Mouse (Mus musculus) heart, postnatal 25 days (tissue): ENCODE data around the gene Gpr88. TPM values are rescaled to one million over a fixed set of nuclear protein-coding genes. Genes with fewer than 3 reads are reported as not detected.
"Not testable (repeated sequence)": the region's sequence is repeated elsewhere in the genome, so short reads cannot be mapped to it uniquely, and the experiment has no call there.

Experiments used
- DNase-seq: peaks from one replicate; pipeline ENCODE4 v3.0.0; 2022; ENCODE audit warnings: low spot score
- intact Hi-C: fragments of 180-260 bp; cut with DNase I; formaldehyde crosslinking; loops from one replicate; pipeline ENCODE4 v1.15.1; 2025
- total RNA-seq, 2 experiments: library from RNA; stranded (reverse); gene quantifications; 2 replicates each; pipeline ENCODE4 v1.2.3; 2021

Gene Gpr88
- total RNA-seq, 2 experiments from 2014 or later: 0.75 TPM; not detected in 1

DNA sequence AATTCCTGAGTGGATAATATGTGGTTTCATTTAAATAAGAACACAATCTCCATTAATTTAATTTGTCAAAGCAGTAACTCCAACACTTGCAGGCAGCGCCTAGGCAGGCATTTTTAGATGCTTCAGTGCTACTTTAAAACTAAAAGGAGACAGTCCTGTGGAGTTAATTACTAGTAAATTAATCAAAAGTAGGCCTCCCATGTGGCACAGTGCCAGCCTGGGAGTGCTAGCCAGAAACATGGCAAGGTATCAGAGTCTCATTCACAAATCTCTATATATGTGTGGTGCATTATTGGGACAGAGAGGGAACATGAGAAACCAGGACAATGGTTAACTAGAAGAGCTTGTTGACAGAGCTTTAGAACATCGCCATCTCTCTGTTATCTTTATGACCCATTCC is 4.3 kb downstream of the Gpr88 start:
- intact Hi-C loops: no loop called here
- DNase-seq: no peak

DNA sequence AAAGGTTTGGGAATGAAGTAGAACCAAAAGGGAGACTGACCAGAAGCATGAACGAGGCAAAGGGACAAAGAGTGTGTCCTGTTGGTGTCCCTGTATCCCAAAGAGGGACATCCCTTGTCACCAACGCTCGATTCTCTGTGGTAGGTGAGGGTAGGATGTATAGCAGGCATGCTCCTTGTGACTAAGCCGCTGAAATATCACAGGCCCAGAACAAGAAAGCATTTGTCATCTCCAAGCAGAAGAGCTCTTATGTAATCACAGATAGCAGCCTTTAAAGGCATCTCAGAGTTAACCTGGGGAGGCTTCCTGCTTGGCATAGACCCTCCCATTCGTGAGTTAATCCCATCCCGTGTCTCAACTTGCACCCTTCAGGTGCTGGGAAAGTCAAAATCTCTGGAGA is 8.8 kb downstream of the Gpr88 start:
- DNase-seq: no peak
- intact Hi-C loops: no loop called here

DNA sequence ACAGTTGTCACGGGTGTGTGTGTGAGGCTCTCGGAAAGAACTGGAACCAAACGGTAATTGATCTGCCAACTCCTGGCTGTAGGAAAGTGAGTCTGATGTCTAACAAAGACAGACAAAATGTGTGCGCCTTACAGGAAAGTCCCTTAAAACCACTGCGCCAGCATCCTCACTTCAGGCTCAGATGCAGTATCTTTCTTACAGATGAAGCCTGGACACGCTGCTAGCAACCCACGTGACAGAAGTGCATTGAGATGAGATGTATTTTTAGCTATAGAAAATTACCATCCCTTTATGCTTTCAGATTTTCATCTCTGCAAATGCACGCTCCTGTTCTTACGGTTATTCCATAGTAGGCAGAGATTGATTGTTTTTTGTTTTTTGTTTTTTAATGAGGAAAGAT is 10.6 kb downstream of the Gpr88 start:
- DNase-seq: no peak
- intact Hi-C loops: no loop called here

DNA sequence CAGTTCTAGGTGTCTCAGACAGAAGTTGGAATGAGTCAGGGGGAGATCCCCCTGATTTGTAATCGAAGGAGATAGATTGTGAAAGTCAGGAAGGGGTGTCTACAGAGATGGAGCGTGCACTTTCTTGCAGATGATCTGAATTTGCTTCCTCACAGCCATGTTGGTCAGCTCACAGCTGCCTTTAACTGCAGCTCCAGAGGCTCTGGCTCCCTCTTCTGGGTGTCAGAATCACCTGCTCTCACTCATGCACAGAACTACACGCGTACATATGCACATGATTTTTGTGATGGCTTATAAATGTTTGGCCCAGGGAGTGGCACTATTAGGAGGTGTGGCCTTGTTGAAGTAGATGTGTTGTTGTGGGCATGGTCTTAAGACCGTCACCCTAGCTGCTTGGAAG is 15.8 kb downstream of the Gpr88 start:
- no peak for DNase-seq
- intact Hi-C loops: no loop called here

DNA sequence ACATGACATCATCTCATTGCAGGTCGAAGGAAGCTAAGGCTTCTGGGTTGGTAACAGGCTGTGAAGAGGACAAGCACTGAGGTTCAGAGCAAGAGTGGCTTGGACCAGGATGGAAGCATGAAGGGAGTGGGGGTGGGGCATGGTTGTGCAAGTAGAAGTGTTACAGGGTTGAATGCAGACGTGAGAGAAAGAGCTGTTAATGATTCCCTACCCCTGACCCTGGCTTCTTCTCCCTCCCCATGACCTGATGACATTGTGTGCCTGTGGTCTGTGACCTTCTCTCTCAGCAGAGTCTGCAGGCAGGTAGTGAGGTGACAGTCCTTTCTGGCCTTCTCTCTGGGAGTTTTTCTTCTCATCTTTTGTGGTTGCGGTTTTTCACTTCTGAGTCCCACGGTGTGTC is 16.4 kb downstream of the Gpr88 start:
- intact Hi-C loops: no loop called here
- DNase-seq: no peak

DNA sequence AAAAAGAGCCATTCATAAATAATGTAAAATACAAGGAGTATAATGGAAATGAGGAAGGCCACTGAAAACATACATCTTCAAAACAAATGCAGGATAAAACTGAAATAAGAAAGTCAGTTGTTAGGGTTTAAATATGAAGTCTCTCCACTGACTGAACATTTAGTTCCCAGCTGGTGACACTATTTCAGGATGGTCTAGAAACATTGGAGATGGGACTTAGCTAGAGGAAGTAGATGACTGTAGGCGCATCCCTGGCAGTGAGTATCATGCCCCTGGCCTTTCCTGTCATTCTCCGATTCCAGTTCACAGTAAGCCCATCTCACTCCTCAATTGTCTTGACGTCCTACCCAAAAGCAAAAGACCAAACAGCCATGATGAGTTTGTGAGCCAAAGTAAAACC is 19.8 kb downstream of the Gpr88 start:
- intact Hi-C loops: no loop called here
- no peak for DNase-seq

DNA sequence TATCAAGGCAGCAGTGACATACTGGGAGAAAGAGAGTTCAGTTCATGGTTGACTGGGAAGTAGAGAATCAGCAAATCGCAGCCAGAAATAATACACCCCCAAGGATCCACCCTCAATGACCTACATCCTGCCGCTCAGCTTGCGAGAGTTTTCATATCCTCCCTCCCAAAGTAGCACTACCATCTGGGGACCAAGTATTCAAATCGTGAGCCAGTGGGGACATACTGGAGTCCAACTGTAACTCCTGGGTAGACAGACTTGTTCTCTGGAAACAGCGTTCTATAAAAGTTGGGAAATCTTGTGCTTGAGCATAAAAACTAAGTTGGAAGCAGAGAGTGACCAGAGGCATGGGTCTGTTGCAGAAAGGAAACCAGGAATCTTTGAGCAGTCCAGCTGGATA is 20.5 kb downstream of the Gpr88 start:
- no peak for DNase-seq
- intact Hi-C loops: no loop called here

DNA sequence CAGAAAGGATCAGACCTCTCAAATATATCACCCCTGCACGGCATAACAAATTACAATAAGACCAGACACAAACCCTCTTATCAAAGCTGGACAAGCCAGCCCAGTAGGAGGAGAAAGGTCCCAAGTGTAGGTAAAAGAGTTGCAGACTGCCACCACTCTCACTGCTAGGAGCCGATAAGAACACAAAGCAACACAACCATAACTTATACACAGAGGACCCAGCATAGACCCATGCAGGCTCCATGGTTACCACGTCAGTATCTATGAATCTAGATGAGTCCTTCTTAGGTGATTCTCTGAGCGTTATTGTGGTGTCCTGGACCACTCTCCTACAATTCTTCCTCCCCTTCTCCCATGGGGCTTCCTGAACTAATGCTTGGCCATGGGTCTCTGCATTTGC is 24.0 kb downstream of the Gpr88 start:
- intact Hi-C loops: no loop called here
- no peak for DNase-seq

DNA sequence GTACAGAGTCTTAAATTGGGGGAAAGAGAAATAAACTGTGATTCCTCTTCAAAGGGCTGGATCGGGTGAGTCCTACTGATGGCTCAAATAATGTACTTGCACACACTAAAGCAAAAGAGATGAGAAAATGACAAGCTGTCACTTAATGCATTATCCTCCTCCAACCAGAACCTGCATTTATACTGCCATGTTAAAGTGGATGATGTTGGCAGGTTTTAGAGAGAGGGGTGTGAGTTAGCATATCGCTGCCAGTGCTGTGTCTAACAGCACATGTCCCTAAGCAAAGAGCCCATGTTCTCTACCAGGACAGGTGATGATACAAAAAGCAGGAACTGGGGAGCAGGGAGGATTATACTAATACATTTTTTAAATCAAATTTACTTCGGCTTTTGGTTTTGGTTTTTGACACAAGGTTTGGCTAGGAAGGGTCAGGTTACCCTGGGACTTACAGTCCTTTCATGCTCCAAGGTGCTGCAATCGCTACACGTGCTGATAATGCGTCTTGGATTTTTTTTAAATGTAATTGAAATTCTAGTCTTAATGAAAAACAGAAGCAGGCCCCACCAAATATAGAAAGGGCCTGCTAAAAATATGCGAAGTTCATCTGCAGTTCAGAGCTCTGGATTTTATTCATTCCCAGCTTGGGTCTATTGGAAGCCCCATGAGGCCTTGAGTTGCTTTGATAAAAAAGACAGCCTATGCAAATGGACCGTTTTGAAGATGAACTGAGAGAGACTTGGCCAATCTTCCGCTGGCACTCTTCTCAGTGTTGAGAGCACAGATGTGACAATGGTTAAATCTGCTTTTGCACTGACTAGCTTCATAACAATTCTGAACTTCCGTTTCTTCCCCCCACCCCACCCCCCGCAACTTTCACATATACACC is 24.7 kb downstream of the Gpr88 start:
- no peak for DNase-seq
- intact Hi-C loops: no loop called here

DNA sequence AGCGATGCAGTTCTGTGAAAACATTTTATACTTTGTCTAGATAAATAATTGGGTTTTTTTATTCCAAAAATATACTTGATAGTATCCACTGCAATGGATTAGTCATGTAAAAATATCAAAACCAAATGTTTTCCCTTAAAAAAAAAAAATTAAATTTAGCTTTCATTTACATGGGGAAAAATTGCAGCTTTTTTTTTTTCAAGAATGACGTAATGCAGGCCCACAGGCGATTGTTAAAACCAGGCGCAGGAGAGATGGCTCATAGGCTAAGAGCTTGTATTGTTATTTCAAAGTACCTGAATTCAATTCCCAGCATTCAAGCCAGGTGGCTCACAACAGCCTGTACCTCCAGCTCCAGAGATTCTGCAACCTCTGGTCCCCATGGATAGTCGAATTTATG is 25.9 kb downstream of the Gpr88 start:
- no peak for DNase-seq
- intact Hi-C loops: no loop called here

DNA sequence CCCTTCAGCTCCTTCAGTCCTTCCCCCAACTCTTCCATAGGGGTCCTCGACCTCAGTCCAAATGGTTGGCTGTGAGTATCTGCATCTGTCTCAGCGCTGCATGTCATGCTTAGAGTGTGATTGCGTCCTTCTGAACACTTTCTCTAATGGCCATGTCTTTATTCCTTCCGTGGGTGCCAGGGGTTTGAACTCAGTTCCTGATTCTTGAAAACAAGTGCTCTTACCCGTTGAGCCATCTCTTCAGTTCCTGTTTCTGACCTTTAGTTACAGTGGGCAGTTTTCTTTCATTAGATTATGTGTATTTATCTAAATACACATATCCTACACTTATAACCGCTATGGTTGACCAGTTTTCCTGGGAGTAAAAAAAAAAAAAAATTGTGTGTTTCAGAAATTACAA is 26.4 kb downstream of the Gpr88 start:
- intact Hi-C loops: no loop called here
- no peak for DNase-seq

DNA sequence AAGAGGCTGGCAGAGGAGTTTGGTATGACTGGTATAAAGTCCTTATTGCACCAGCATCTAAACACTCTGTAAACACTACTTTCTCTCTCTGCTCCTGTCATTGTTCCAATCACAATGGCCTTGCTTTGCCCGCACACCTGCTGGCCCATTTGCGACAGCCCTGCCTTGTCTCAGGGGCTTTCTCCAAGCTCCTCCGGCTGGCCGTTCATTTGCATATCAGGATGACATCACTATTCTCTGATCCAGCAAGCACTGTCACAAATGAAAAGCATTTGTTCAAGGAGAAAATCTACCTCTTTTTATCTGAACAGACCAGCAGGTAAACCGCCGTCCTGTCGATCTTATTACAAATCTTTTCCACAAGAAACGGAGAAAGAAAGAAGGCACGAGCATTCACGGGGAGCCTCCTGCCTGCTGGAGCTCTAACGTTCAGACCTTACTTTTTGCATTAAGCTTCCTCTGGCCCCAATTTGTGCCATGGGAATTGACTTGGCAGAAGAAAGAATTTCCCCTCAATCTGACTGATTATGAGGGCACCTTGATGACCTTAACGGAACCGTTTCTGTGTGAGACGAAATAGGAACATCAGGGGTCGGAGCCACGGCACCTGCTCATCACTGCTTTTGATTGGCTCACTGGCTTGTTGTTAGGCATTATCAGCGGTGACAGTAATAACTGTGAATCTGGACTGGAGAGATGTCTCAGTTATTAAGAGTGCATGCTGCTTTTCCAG is 30.6 kb downstream of the Gpr88 start:
- intact Hi-C loops: no loop called here

DNA sequence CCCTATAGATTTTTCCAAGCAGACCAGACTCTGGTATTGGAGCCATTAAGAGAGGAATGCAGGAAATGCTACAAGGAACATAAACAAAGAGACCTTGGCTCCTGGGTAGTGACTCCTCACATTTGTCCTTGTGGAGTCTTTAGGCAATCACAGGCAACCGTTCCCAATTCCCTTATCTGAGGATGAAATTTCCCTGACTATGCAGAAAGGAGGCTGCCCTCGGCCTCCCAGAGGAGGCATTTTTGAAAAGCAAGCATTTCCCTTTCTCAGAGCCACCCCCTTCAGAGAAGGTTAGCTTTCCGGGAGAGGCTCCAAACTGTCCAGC is 31.7 kb downstream of the Gpr88 start:
- DNase-seq: no peak
- intact Hi-C loops: no loop called here

More for the DNA sequence above, 30.6 kb downstream of the Gpr88 start:
- no peak for DNase-seq

DNA sequence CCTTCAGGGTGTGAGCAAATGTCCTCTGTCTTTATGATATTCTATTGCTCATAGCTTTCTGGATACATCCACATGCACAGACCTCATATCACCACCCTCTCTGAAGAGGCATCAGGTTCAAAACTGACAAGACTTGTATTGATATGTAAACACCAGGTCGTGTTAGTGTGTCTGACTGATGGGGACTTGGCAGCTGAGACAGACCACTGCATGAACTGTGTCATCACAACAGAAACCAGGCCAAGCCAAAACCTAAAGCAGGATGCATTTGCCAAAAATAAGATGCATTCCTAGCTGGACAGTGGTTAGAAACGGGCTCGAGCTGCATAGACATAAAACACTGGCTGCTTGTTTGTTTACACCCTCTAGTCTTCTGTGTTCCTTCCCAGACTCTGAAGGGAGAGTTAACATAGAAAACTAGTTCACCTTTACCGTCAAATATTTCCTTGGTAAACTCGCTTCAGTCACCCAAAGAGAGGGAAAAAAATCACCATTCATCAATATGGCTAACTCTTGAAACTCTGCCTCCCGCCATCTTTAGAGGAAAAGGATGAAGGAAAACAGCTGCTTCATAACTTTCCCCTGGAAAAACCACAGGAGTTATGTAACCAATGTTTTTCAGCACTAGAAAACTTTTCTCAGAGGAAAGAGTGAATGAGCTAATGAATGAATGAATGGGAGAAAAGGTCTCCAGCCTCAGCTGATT is 32.2 kb downstream of the Gpr88 start:
- intact Hi-C loops: no loop called here
- DNase-seq: no peak

DNA sequence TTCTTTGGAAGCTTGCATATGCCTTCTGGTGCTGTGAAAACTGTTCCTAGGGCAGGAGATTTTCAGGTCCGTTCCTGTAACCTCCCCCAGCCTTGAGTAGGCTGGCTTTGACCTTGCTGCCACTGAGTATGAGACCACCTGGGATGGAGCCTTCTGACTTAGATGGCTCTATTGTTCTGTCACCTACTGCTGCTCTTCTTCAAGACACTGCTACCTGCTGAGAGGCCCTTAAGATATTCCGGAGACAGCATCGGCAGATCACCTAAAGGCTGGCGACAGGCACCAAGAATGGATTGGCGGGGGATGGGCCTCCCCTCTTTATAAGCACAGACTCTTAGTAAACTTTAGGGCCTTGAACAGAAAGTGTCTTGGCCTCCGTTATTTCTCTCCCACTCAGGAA is 35.9 kb downstream of the Gpr88 start:
- intact Hi-C loops, DNase-seq: not testable (repeated sequence)

DNA sequence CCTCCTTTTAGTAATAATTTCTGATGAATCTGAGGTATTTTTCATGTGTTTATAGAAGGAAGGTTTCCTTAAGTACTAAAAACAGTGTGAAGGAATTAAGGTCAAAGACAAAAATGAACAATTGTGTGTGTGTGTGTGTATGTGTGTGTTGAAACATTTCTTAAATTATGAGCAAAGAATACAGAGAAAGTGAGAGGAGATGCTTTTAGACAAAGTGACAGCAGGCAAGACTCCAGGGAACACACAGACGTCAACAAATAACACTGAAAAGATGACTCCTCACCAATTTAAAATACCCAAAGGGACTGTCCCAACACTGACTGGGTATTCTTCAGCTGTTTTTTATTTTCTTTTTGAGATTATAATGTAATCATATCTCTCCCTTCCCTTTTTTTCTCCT is 37.0 kb downstream of the Gpr88 start:
- intact Hi-C loops: no loop called here
- DNase-seq: no peak

DNA sequence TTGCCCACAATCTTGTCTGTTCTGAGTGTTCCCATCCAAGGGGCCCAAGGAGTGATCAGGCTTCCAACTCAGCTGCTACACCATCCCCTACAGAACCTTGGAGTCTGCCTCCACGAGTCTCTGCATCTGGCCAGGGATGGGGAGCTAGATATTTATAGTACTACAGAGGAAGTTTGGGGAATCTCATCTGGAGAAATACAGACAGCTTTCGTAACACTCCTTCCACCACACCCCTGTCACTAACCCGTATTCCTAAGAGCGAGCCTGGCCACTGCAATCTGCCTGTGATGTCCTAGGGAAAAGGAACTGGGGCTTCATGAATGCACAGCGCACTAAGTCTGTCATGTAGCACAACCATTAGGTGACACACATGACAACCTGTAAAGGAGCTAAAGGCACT is 41.7 kb downstream of the Gpr88 start:
- intact Hi-C loops: no loop called here
- no peak for DNase-seq

DNA sequence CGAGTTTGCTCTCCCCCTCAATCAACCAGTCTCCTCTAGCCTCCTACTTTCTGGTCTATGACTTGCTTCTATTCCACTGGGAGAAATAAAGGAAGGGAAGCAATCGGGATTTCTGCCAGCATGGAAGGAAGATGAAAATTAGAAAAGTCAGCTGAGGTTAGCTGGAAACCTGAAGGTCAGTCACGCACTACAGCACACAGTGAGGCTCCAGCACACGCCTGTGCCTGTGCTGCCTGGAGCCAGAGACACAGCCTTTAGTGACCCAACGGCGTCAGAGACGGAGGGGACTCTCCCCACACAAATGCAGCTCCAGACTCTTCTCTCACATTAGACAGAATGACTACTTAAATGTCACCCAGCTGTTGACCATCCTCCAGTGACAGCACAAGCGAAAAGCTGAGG is 42.6 kb downstream of the Gpr88 start:
- no peak for DNase-seq
- intact Hi-C loops: no loop called here

DNA sequence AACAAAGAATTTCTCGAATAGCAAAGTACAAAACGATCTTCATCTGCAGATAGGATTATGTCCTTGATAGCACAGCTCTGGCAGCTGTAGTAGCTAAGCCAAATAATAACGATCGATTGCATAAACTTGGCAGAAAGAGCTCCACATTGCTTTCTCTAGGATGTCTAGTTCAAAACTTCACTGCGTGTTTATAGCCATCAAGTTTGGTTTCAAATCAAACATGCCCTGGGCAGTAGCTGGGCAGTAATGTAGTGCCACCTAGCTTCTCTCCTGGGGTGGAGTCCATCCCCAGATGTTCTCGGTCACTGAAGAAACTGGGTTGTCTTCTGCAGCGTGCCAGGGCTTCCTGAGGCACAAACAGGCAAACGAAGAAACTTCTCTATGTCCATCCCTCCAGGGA is 44.1 kb downstream of the Gpr88 start:
- no peak for DNase-seq
- intact Hi-C loops: loop anchor here (2.0 kb wide), 1 partner anchor 166 kb away; no protein-coding TSS in a partner anchor

DNA sequence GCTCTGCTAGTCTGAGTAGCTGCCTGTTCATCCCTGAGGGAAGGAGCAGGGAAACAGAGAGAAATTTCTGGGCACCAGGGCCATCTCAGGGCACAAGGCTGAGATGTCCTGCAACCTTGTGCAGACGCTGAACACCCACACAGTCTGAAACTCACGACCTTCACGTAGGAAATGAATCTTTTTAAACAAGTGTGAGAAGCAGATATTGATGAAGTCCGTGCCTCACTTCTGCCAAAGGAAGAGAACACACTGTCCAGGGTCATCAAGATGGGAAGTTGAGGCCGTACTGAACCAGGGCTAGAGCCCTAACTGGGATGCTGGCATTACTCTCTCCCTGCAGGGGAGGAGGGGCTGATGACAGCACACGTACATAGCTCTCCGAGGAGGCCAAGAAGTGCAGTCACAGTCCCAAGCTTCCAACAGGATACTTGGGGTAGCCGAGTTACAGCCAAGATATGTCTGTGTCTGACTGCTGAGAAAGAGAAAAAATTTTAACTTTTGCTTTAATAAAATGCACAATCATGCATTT is 46.9 kb downstream of the Gpr88 start:
- no peak for DNase-seq
- intact Hi-C loops: no loop called here
